Mouse (Mus musculus): ENCODE results near the gene Wwc2.

Wwc2 gene

GRCm38 (mm10) chr8:47786323-47786722, 204.4 kb downstream of the Wwc2 start:
- DNase-seq (ENCODE audit: low read depth) = no peak

GRCm38 (mm10) chr8:47784436-47784835, 206.3 kb downstream of the Wwc2 start:
- no peak for DNase-seq (ENCODE audit: low read depth)

DNA sequence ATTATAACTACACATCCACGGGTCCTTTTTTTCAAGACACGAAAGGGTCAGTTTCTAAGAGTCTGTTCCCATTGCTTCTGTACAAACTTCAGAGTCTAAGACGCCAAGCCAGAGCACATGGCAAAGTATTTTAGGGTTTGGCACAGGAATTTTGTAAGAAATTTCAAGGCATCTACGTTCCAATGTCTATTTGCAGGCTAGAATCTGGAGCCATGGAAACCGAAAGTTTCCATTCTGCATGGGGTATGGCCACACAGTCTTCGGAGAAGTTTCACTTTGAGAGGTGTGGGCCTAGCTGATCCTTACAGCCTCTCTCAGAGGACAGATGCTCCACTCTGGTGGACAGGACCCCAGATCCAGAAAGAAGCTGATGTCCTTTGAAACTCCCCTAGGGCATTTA, 206.8 kb downstream of the Wwc2 start:
- DNase-seq (ENCODE audit: low read depth) = no peak

GRCm38 (mm10) chr8:47783544-47783943, 207.2 kb downstream of the Wwc2 start:
- no peak for DNase-seq (ENCODE audit: low read depth)

- DNase-seq (ENCODE audit: low read depth) = no peak
These were observed 208.8 kb downstream of the Wwc2 start for GRCm38 (mm10) chr8:47781881-47782280.

DNA sequence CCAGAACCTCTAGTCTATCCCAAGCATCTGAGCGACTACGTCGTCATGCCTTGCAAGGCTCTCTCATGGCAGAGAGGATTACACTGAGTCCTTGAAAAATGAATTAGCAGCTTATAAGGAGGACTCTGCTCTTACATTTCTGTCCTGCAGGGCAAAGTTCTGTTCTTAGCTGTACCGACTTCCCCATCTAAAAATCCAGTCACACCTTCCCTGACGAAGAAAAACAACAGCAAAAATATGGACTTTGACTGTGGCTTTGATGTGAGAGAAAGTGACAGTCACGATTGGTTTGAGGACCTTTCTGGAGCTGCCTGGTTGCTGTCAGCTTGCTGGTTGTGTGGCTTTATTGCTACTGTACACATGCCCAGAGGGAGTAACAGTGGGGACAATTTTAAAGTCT, 211.1 kb downstream of the Wwc2 start:
- no peak for DNase-seq (ENCODE audit: low read depth)

- DNase-seq (ENCODE audit: low read depth) = no peak
These were observed 213.3 kb downstream of the Wwc2 start for GRCm38 (mm10) chr8:47777415-47777814.

All from fibroblast of lung, adult 2 months (primary cell).